Mouse (Mus musculus): ENCODE measurements at regions not wholly inside any gene's neighbourhood (a gene's known extent, or its start where the extent isn't known, plus 50 kb on each side); places are given as distances from the start of the nearest gene placed in this dataset.

DNA sequence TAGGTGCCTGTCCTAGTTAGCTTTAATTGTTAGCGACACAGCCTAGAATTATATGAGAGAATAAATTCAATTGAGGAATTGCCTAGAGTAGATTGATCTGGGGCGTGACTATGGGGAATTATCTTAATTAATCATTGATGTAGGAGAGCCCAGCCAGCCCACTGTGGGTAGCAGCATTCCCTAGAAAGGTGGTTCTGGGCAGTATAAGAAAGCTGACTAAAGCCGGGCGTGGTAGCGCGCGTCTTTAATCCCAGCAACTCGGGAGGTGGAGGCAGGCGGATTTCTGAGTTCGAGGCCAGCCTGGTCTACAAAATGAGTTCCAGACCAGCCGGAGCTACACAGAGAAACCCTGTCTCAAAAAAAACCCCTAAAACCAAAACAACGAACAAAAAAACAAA lies 156.8 kb upstream of the Zfp618 start:
- DNase-seq (ENCODE audit: low spot score in 2 of 2), result no peak

DNA sequence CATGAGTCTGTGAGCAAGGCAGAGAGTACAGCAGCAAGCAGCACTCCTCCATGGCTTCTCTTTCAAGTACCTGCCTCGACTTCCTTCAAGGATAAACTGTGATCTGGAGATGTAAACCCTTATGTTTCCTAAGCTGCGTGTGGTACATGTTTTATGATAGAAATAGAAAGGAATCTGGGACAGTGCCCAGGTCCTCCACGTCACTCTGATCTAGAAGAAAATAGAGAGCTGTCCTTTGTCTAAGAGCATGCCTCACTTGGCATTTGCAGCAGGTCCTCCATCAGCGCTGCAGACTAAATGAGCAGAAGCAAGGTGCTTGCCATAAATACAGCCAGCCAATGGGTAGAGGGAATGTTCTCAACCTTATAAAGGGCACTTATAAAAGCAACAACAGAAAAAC lies 156.3 kb upstream of the Zfp618 start:
- no peak for DNase-seq (ENCODE audit: low spot score in 2 of 2)

DNA sequence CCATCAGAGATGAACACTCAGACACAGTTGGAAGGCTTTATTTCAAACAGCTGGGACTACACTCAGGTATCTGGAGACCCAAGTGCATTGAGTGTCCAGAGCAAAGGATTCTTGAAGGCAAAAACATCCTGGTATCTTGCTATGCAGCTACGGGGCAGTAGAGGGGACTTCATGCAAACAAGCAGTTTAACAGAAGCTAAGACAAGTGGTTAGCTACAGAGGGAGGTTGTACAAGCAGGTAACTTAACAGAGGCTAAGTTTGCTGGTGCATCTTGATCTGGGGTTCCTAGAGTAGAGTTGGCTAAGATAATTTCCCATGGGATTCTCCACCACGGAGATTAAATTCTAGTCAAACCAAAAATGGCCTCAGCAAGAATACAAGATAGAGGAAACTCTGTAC lies 145.5 kb upstream of the Zfp618 start:
- no peak for DNase-seq (ENCODE audit: low spot score in 2 of 2)

DNA sequence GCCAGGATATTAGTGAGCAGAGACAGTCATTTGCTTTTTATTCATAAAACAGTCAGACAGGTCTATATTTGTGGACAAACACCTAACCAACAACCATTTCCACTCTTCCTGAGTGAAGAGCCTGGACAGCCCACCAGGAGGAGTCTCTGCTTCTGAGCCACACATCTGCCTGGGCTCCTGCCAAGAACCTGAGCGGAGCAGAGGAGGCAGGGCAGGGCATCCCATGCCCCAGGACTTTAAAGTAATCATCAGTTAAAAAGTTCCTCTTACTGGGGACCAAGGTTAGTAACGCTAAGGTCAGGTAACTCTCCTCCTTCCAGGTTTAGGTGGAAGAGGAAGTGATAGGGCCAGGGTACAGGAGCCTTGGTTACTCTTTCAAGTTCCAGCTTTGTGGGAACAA lies 144.1 kb upstream of the Zfp618 start:
- no peak for DNase-seq (ENCODE audit: low spot score in 2 of 2)

DNA sequence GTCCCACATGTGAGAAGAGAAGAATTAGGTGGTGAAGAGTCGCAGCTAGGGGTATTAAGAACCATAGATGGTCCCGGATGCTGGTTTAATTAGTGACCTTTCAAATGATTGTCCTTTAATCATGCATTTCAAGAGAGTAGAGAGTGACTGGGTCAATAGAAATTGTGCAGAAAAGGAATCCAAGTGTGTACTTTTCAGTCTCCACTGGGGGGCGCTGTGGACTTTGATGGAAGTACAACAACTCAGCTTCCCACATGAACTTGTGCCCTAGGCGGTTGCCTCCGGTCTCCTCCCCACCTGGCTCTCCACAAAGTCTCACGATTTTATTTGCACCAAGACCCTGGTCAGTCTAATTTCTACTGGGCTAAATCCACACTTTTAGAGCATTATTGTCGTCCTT lies 142.8 kb upstream of the Zfp618 start:
- DNase-seq (ENCODE audit: low spot score in 2 of 2), result peak; percentile 41 to 47

DNA sequence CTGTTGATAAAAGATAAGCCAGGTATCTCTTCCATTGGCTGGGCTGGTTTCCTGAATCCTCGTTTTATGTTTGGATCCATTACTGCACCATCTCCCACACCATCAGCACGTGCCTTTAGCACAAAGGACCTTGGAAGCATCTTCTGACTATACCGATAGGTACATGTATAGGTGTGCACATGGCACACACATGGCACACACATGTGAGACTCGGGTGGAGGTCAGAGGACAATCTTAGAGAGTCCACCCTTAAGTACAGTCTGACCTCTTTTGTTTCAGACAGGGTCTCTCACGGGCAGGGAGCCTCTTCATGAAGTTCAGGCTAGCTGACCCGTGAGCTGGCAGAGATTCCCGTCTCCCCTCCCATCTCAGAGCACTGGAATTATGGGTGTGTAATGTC lies 142.3 kb upstream of the Zfp618 start:
- DNase-seq (ENCODE audit: low spot score in 2 of 2), result no peak

DNA sequence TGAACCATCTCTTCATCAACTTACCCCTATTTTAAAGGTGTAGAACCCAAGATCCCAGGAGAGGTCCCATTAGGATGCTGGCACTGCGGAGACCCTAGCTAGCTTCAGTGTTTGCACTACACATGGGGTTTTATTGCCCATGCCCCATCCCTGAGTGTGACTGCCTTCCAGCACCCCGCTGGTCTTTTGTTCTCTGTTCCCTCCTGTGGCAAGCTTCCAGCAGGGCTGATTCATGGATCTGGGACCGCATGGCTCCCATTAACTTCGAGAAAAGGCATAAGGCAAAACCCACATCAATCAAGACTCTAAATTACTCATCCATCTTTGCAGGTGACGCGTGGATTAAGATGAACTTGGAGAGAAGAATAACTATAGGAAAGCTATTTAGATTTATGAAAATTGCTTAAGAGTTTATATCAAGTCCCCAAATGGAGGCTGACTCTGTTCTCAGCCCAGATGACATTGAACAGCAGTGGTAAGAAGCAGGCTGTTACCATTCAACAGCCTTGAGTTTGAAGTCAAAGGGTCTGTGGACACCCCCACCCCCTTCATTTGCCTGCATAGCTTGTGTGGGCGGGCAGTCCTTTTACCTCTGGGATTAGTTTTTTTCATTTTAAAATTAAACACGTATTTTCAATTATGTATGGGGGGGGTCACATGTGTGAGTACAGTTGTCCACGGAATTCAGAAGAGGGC lies 141.7 kb upstream of the Zfp618 start:
- DNase-seq (ENCODE audit: low spot score in 2 of 2), result no peak

DNA sequence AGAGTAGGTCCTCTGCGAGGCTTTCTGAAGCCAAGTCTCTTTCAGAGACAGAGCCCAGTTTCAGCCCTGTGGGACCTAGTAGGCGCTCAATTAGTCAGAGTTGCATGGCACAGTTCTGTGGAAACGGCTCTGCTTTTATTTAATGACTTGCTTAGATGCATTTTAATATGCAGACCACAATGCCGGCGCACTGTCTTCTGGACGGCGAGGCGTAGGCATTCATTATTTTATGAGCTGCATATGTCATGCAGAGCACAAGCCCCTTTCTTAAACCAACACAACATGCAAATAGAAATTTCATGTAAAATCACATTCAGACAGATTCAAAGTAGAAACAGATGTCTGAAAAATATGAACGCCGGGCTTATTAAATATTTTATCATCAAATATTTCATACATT lies 140.8 kb upstream of the Zfp618 start:
- no peak for DNase-seq (ENCODE audit: low spot score in 2 of 2)

DNA sequence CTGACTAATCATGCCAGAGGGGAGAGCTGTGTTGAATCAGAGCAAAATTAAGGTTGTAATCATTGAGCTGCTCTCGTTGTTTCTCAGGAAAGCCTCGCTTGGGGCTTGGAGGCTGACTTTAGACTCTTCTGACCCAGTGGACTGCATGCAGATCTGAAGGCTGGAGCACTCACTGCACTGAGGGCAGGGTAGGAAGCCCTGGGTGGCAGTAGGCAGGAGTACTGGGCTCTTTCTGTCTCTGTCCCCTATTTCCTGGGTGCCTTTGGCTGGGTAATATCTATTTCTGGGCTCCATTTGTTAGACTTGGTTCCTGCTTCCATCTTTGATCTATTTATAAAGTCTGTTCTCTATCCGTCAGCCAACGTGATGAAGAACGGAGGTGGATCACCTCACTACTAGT lies 140.1 kb upstream of the Zfp618 start:
- no peak for DNase-seq (ENCODE audit: low spot score in 2 of 2)

DNA sequence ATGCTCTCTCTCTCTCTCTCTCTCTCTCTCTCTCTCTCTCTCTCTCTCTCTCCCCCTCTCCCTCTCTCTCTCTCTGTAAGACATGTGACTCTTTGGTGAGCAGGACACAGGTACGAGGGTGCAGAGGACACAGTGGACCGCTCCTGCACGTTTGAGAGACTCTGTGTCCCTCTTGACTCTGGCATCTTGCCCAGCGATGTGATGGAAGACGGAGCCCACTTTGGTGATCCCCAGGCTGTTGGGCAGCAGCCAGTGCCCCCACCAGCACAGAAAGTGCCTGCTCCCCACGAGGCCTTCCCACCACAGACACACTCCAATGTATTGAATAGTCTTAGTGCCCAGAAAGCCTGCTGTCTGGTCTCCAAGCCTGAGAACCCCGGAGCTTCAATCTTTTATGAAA lies 136.4 kb upstream of the Zfp618 start:
- no peak for DNase-seq (ENCODE audit: low spot score in 2 of 2)

DNA sequence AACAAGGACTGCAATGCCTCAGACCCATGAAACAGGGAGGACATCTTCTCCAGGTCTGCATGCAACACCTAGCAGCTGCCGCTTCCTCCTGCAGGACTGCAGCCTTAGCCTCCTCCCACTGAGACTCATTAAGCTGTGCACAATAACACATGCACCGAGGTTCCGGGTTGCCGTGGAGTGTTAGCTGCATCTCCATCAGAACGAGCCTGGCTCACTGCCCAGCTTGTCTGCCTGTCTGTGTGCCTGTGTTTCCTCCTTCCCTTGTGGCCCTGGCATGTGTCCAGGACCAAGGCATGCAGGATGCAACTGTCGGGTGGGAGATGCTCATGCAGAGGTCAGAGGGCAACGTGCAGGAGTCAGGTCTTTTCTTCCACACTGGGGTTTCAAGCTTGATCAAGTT lies 131.4 kb upstream of the Zfp618 start:
- DNase-seq (ENCODE audit: low spot score in 2 of 2), result no peak

DNA sequence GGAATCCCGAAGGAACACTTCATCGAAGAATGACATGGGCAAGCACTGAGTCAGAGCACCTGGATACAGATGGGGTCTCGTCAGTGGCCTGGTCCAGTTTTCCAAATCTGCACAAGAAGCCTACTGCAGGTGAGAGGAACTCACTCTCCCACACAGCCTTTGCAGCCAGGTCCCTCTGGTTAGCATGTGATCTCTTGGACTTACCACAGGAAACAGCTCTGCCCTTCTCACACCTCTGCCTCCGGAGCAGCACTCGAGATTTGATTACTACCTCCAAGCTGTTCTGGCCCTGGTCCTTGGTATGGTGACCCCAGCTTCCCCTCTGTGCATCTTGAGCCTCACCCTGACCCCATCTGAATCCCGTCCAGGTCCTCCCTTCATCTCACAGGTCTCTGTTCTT lies 128.5 kb upstream of the Zfp618 start:
- DNase-seq (ENCODE audit: low spot score in 2 of 2), result no peak

DNA sequence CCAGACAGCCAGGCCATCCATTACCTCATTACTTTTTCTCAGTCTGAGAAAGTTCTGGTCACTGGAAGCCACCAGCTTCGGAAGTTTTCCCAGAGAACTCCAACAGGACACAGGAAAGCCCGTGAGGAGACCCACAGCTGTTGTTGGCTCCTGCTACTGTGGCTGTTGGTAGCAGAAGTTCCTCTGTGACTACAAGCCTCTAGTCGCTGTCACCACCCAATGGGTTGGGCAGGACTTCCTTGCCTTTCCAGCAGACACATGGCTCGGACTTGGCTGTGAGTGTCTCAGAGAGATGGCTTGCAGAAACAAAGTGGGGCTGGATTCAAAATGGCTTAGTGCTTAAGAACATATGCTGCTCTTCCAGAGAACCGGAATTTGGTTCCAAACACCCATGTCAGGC lies 114.8 kb upstream of the Zfp618 start:
- no peak for DNase-seq (ENCODE audit: low spot score in 2 of 2)

DNA sequence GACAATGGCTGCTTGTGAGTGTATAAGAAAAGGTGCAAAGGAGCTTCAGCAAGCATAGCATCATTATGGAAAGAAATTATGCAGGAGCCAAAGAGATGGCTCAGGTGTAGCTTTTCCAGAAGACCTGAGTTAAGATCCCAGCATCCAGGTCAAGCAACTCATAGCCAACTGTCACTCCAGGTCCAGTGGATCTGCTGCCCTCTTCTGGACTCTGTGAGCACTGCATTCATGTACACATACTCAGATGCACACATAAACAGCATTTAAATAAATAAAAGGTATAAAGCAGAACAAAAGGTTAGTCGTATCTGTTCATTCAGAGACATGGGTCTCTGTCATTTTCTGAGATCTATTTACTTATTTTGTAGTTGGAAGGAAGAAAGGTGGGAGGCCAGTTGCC lies 112.0 kb upstream of the Zfp618 start:
- no peak for DNase-seq (ENCODE audit: low spot score in 2 of 2)

DNA sequence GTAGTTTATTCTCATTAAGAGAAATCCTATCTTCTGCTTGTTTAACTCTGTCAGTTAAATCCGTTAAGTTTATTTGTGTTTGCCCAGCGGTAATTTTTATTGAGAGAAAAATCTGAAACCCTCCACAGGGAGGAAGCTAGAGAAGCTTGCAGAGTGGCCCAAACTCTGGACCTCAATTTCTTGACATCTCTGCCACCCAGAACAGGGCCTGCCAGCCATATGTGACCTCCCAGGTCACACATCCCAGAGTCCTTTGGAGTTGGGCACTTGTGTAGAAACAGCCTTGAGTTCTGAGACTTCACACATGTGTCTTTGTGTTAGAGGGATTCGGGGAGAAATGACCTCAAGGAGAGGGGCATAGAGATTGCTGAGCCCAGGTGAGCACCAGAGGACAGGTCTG lies 109.0 kb upstream of the Zfp618 start:
- DNase-seq (ENCODE audit: low spot score in 2 of 2), result no peak

DNA sequence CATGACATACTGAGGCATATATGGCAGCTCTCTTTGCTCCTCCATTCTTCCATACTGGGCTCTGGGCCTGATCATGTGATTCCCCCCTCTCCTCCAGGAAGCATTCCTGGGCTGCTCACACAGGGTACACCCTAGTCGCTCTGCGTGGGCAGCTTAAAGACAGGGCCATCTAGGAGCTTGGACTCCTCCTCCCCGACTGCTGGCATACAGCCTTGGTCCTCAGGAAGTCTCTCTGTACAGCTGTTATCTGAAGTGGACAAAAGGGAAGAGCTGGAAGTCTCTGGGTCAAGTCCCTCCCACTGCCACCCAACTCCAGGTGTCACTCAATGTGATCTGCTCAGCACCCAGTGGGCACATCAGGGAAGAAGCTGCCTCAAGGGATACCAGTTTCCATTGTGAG lies 102.6 kb upstream of the Zfp618 start:
- no peak for DNase-seq (ENCODE audit: low spot score in 2 of 2)

DNA sequence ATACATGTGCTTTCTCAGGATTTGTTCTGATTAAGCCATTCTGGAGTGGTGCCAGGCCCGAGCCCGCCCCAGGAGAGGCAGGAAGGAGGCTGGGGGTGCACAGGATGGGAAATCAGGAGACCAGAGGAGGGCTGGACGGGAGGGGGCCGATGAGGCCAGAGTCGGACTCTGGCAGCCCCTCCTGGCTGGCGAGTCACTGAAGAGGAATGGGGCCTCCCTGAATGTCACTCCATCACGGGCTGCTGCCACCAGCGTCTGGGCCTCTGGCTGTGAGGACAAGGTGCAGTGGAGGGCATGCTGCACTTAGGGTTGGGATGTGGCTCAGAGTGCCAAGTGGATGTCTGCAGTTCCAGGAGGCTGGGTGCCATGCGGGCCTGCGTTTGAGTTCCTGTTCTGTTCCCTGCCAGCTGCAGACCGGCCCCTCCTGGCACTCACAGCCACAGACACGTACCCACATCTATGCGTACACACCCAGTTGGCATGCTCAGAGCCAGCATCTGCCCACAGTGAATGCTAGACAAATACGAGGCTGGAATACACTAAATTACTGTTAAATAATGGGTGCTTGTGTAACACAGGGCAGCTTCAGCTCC lies 94.9 kb upstream of the Zfp618 start:
- DNase-seq (ENCODE audit: low spot score in 2 of 2), result no peak

DNA sequence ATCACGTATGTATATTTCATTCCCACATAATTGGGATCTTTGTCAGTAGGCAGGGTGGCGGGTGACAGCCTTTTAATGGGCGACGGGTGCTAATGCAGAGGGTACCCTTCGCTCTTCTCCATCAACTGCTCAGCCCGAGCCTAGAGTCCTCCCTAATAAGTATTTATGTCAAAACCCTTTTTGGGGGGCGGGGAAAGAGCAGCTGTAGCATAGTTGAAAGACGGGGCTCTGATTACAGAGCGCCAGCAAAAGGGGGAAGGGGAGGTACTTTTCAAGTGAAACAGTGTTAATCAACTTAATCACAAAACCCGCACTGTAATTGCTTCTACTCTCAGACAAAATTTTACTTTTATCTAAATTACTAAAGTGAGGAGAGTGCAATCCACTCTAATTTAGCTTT lies 92.8 kb upstream of the Zfp618 start:
- no peak for DNase-seq (ENCODE audit: low spot score in 2 of 2)

DNA sequence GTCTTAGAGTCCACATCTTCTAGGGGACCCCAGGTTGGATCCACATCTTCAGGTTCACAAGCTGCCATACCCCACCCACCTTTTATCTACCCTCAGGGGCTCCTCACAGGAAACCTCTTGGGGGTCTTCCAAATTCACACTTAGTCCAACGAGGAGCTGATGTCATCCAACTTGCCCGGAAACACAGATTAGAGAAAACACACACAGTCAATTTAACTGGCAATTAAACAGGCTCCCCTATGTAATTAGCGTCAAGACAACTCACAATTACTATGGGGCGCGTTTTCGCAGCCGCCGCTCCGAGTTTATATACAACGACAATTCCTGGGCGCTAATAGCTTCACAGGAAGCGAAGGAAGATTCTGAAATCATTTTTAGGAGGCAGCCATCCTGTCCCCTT lies 91.4 kb upstream of the Zfp618 start:
- DNase-seq (ENCODE audit: low spot score in 2 of 2), result no peak

DNA sequence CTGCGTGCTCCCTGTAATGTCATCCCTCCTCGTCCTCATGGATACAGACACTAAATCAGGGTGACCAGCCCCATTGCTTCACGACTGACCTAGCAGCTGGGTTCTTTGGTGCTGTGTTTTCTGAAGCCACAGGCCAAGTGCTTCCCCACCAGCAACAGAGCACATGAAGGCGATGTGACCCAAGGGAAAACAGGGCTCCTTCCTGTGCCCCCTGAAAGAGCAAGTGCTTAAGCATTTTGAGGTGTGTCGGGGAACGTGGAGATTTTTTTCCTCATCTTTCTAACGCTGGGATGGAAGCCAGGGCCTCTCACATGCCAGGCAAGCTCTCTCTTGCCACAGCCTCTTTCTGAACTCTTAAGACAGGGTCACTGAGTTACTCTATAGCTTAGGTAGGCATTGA lies 87.3 kb upstream of the Zfp618 start:
- DNase-seq (ENCODE audit: low spot score in 2 of 2), result no peak

DNA sequence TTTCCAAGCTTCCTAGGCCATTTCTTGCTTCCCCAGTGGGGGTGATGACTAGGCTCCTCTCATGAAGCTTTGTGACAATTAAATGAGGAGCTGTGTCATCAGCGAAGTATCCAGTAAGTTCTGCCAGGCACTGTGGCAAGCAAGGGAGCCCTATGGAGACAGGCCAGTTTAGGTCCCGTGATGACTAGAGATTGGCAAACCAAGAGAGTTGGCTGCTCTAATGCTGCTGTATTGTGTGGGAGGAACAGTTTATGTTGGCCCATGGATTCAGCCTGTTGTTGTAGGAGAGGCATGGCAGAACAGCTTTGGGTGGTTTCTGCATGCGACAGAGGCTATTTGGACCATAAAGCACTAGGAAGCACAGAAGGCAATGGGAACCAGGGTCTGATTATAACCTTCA lies 86.4 kb upstream of the Zfp618 start:
- DNase-seq (ENCODE audit: low spot score in 2 of 2), result no peak

DNA sequence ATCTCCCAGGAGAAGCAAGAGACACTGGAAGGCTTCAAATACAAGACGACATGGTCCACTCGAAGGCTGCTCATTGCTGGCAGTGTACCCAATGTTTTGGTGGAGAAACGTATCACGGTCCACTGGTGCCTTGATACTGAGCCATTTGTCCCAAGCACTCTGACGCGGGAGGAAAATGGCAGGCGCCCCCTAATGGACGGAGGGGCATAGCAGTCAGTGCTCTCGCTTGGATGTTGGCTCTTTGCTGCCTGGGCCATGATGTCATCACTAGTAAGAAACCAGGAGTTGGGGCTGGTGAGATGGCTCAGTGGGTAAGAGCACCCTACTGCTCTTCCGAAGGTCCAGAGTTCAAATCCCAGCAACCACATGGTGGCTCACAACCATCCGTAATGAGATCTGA lies 83.5 kb upstream of the Zfp618 start:
- DNase-seq (ENCODE audit: low spot score in 2 of 2), result no peak

DNA sequence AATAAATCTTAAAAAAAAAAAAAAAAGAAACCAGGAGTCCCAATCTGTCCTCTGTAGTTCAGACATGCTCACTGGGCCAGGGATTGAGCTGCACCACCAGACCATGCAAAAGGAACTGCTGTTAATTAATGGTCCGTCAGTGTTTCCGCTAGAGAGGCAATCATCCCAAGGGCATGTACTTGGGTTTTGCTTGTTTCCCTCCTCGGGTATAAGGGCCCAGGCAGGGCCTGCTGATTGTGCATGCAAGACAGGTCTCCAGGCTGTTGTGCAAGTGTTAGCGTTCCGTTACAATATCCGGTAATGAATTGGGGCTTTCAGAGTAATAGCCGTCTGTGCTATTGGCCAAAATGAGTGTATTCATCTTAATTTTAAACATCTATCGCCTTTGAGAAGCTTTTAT lies 83.1 kb upstream of the Zfp618 start:
- no peak for DNase-seq (ENCODE audit: low spot score in 2 of 2)

DNA sequence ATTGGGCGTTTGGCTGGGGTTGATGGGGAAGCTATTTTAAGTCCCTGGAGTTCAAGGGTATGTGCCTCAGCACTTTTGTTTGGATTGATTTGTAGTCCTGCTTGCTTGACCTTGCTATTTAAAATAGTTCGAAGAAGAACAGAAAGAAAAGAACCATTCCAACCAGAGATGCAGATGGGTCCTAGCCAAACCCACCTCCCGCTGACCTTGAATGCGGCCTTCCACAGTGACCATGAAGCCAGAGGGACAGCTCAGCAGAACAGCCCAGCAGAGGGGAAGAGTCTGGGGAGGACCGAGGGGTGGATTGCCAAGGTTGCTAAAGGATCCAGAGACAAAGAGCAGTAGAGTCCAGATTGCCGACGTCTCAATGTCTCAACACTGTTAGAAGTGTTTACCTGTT lies 76.6 kb upstream of the Zfp618 start:
- DNase-seq (ENCODE audit: low spot score in 2 of 2), result no peak

All from natural killer cell, adult 2 months (primary cell).